Mouse (Mus musculus) heart, postnatal 0 days (tissue): ENCODE measurements around the gene Xrcc5. TPM values are rescaled to one million over a fixed set of nuclear protein-coding genes. Genes with fewer than 3 reads are reported as not detected.

ENCODE experiments used
- ATAC-seq: fragments of 200-750 bp; cut with Nextera tagmentation; 2 replicates; pipeline ENCODE4 v1.8.0; 2017; ENCODE audit warnings: low read depth, moderate number of reproducible peaks, moderate library complexity; ENCODE audit not compliant: insufficient read depth
- DNase-seq: peaks from one replicate; pipeline ENCODE4 v3.0.0-alpha.2; 2016; ENCODE audit warnings: low spot score
- H3K27ac ChIP-seq: fragments of 300-500 bp; sonication (generic); 2 replicates; pipeline ENCODE4 v1.5.1; 2014; ENCODE audit warnings: low read depth, mild to moderate bottlenecking
- H3K27me3 ChIP-seq: fragments of 300-500 bp; sonication (generic); 2 replicates; pipeline ENCODE4 v1.6.1; 2014; ENCODE audit warnings: low read length, mixed read lengths; ENCODE audit not compliant: control insufficient read depth, insufficient read depth
- H3K36me3 ChIP-seq: fragments of 300-500 bp; sonication (generic); replicated peaks from 2 replicates; pipeline ENCODE4 v1.6.1; 2014; ENCODE audit warnings: low read length, mixed read lengths; ENCODE audit not compliant: control insufficient read depth, insufficient read depth
- H3K4me1 ChIP-seq: fragments of 300-500 bp; sonication (generic); 2 replicates; pipeline ENCODE4 v1.6.1; 2014; ENCODE audit warnings: antibody characterized with exemption; ENCODE audit not compliant: control insufficient read depth, insufficient read depth
- H3K4me2 ChIP-seq: fragments of 300-500 bp; sonication (generic); 2 replicates; pipeline ENCODE4 v1.6.1; 2014; ENCODE audit warnings: low read depth, mild to moderate bottlenecking, low read length, moderate library complexity
- H3K4me3 ChIP-seq: fragments of 300-500 bp; sonication (generic); 2 replicates; pipeline ENCODE4 v1.5.1; 2014; ENCODE audit warnings: low read depth, low read length
- H3K9ac ChIP-seq: fragments of 300-500 bp; sonication (generic); replicated peaks from 2 replicates; pipeline ENCODE4 v1.6.1; 2014; ENCODE audit warnings: low read depth, low read length, mixed read lengths
- H3K9me3 ChIP-seq: fragments of 300-500 bp; sonication (generic); replicated peaks from 2 replicates; pipeline ENCODE4 v1.6.1; 2016; ENCODE audit warnings: low read length; ENCODE audit not compliant: control insufficient read depth
- CTCF ChIP-seq: IDR thresholded peaks from 2 replicates; pipeline ENCODE4 v1.5.1; 2016; ENCODE audit warnings: antibody characterized with exemption, control low read depth, low read depth
- EP300 ChIP-seq: IDR thresholded peaks from 2 replicates; pipeline ENCODE4 v1.6.1; 2016; ENCODE audit warnings: antibody characterized with exemption, low read depth
- WGBS: fragments of 180-500 bp; shearing (Covaris S2); extraction: QIAGEN DNeasy Blood & Tissue Kit; methylation state at CpG from one replicate; pipeline ENCODE4 v1.1.7; 2014; 5-methylcytosine and 5-hydroxymethylcytosine counted together
- polyA plus RNA-seq: library from polyadenylated mRNA; unstranded; fragments of >200 nt; fragmentation: Nextera tagmentation; extraction: Ambion mirVana; gene quantifications from 2 replicates; pipeline ENCODE4 v1.2.1, GENCODE M21; 2015
- total RNA-seq: library from RNA; depleted of rRNA; stranded (reverse); fragments of >200 nt; gene quantifications from 2 replicates; pipeline ENCODE4 v1.2.3, GENCODE M21; 2014; ENCODE audit warnings: low replicate concordance; rRNA removed

Xrcc5 gene
- total and polyA plus RNA-seq, 2 experiments from 2014 or later = 13.9 to 14.5 TPM

- no peak overlapping the region for H3K9ac ChIP-seq
- no peak for TF ChIP-seq EP300
- no peak for TF ChIP-seq CTCF
- no peaks in the 10 kb centered on the region for H3K27me3 ChIP-seq
- no peak for DNase-seq
- H3K36me3 ChIP-seq = no peaks in the 10 kb centered on the region
- 83% methylated on average over 7 of the region's 7 CpGs for WGBS
- no peak overlapping the region for H3K4me3 ChIP-seq
- no peaks in the 10 kb centered on the region for H3K4me1 ChIP-seq
- no peak for ATAC-seq
- no peaks in the 10 kb centered on the region for H3K9me3 ChIP-seq
- H3K4me2 ChIP-seq = no peak overlapping the region
- no peak overlapping the region for H3K27ac ChIP-seq
These were observed 122.0 kb downstream of the Xrcc5 start for GRCm38 (mm10) chr1:72429107-72429807.

DNA sequence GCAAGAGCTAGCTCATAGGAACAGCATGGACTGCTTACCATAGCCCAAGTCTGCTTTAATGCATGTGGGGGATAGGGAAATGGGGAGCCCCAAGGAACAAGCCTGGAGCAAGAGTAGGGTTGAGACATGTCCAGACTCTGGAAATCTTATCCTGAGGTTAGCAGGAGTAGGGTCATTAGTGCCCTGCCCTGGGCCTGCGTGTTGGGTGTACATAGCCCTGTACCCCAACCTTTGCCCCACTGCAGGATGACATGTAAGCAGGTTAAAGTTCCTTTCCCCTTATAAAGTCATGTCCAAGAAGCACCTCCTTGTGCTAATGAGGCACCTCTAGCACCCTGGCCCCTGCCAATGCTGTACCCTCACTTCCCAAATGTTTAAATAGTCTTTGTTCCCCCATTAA lies 125.4 kb downstream of the Xrcc5 start:
- TF ChIP-seq EP300 = no peak
- TF ChIP-seq CTCF = no peak
- no peak overlapping the region for H3K4me2 ChIP-seq
- DNase-seq (no peak), ATAC-seq (no peak)
- no peaks in the 10 kb centered on the region for H3K4me1 ChIP-seq
- H3K9ac ChIP-seq = no peak overlapping the region
- no peaks in the 10 kb centered on the region for H3K27me3 ChIP-seq
- H3K4me3 ChIP-seq = no peak overlapping the region
- H3K36me3 ChIP-seq = no peaks in the 10 kb centered on the region
- no peaks in the 10 kb centered on the region for H3K9me3 ChIP-seq
- H3K27ac ChIP-seq = no peak overlapping the region
- WGBS = 78% methylated on average over 1 of the region's 1 CpGs

DNA sequence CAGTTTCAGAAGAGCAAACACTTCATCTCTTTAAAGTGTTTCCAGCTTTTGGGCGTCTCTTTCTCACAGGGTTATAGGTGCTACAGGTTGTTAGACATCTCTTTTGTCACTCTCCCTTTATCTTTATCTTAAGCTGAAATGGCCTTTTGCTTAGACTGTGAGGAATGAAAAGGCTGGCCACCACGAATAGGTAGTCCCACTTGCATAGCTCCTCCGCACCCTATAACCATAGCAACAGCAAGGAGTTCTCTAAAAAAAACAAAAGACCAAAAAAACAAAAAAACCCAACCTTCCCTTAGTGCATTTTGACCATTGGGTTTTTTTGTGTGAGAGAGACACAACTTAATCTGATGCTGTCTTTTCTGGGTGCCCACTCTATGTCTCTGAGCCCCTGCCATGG lies 127.3 kb downstream of the Xrcc5 start:
- Histone ChIP-seq H3K4me2 (no peak overlapping the region), H3K9me3 (no peaks in the 10 kb centered on the region), H3K27me3 (no peaks in the 10 kb centered on the region), H3K4me1 (no peaks in the 10 kb centered on the region), H3K9ac (no peak overlapping the region), H3K4me3 (no peak overlapping the region), H3K27ac (no peak overlapping the region), H3K36me3 (no peaks in the 10 kb centered on the region)
- no peak for TF ChIP-seq CTCF
- TF ChIP-seq EP300 = no peak
- DNase-seq (no peak), ATAC-seq (no peak)
- 68% methylated on average over 3 of the region's 3 CpGs for WGBS

DNA sequence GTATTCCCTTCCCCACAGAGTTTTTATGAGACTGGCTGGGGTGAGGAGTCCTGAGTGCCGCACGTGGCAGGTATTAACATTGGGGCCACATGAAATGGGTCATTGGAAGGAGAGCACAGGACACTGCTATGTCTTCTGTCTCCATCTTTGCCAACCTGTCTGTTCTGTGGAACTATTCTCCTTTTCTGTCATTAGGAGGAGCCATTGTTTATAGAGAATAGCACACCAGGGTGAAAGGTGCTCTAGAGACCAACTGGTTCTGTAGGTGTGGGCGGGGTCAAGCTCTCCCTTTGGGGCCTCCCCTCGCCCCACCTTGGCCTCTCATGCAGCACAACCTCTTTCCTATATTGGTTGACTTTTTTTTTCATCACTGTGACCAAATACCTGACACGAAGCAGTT lies 129.7 kb downstream of the Xrcc5 start:
- ATAC-seq = no peak
- H3K36me3 ChIP-seq = no peaks in the 10 kb centered on the region
- no peak overlapping the region for H3K4me3 ChIP-seq
- TF ChIP-seq CTCF = 0 out of 2 replicates have a peak, but pooled peaks have one; percentile 3
- TF ChIP-seq EP300 = no peak
- H3K9me3 ChIP-seq = no peaks in the 10 kb centered on the region
- WGBS = 65% methylated on average over 5 of the region's 5 CpGs
- no peaks in the 10 kb centered on the region for H3K4me1 ChIP-seq
- no peak overlapping the region for H3K9ac ChIP-seq
- no peaks in the 10 kb centered on the region for H3K27me3 ChIP-seq
- no peak overlapping the region for H3K4me2 ChIP-seq
- H3K27ac ChIP-seq = no peak overlapping the region
- no peak for DNase-seq

GRCm38 (mm10) chr1:72439146-72439545 lies 131.9 kb downstream of the Xrcc5 start:
- no peak overlapping the region for H3K27ac ChIP-seq
- WGBS = 66% methylated on average over 8 of the region's 8 CpGs

DNA sequence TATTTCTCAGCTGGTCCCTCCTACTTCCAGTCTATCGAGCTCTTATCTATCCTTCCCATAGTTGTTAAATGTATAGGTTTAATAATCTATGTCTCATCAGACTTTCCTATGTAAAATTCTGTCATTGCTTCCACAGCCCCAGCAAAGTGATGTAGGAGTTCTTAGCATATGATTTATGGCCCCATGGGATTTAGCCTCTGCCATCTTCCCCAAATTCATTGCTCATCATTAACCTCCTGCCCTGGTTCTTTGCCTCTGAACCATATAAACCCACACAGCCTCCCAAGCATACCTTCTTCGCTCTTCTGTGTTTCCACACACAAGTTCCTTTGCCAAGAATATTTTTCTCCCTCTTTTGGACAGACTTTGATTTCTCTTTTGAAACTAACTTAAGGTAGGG lies 135.5 kb downstream of the Xrcc5 start:
- Histone ChIP-seq H3K9me3 (no peaks in the 10 kb centered on the region), H3K36me3 (no peaks in the 10 kb centered on the region), H3K4me3 (no peak overlapping the region), H3K9ac (no peak overlapping the region), H3K4me1 (no peaks in the 10 kb centered on the region), H3K4me2 (no peak overlapping the region), H3K27me3 (no peaks in the 10 kb centered on the region), H3K27ac (no peak overlapping the region)
- TF ChIP-seq CTCF = no peak
- no peak for TF ChIP-seq EP300
- ATAC-seq (no peak), DNase-seq (no peak)
- WGBS = 83% methylated on average over 2 of the region's 2 CpGs

More at GRCm38 (mm10) chr1:72439146-72439545, 131.9 kb downstream of the Xrcc5 start:
- Histone ChIP-seq H3K27me3 (no peaks in the 10 kb centered on the region), H3K4me1 (no peaks in the 10 kb centered on the region), H3K4me2 (no peak overlapping the region), H3K9me3 (no peaks in the 10 kb centered on the region), H3K4me3 (no peak overlapping the region), H3K36me3 (no peaks in the 10 kb centered on the region), H3K9ac (no peak overlapping the region)
- TF ChIP-seq EP300 = no peak
- TF ChIP-seq CTCF = no peak
- ATAC-seq (no peak), DNase-seq (no peak)

Other genes with a start within 250 kb of the Xrcc5 start
- 11.3 and 12.5 TPM in 2 replicates for gene Mreg, start 95.1 kb upstream of the Xrcc5 start, total RNA-seq
- 8.6 and 9.5 TPM in 2 replicates for gene Mreg, start 95.1 kb upstream of the Xrcc5 start, polyA plus RNA-seq
- gene Pecr, start 23.1 kb upstream of the Xrcc5 start, total RNA-seq = 0.95 and 8.1 TPM in 2 replicates
- 31.1 and 31.7 TPM in 2 replicates for gene Pecr, start 23.1 kb upstream of the Xrcc5 start, polyA plus RNA-seq
- gene Tmem169, start 23.1 kb upstream of the Xrcc5 start, total RNA-seq = not detected in 2 replicates
- 0.12 TPM in 1 of 2 replicates, not detected in the other for gene Tmem169, start 23.1 kb upstream of the Xrcc5 start, polyA plus RNA-seq
- gene March4, start 229.5 kb downstream of the Xrcc5 start, total RNA-seq = not detected in 2 replicates
- gene March4, start 229.5 kb downstream of the Xrcc5 start, polyA plus RNA-seq = 0.03 TPM in 1 of 2 replicates, not detected in the other